Mouse (Mus musculus) spleen, adult 2 months (tissue): ENCODE data around the gene Pde4d.

Experiments
- CTCF ChIP-seq: fragments of 200-500 bp; IDR thresholded peaks from 2 replicates; pipeline ENCODE4 v1.5.1; 2011; ENCODE audit warnings: mild to moderate bottlenecking, inconsistent platforms; ENCODE audit not compliant: insufficient read depth, insufficient read length, insufficient replicate concordance; ENCODE audit errors: extremely low read depth
- POLR2A ChIP-seq: fragments of 200-500 bp; IDR thresholded peaks from 2 replicates; pipeline ENCODE4 v1.6.1; 2011; ENCODE audit warnings: low read depth, low read length, inconsistent platforms

- TF ChIP-seq CTCF (no peak), POLR2A (no peak)
Observed at GRCm38 (mm10) chr13:109775197-109775596, 1325.4 kb downstream of the Pde4d start.
